Mouse (Mus musculus) liver, embryonic 14.5 days (tissue): ENCODE measurements around the gene Psmb2. TPM values are rescaled to one million over a fixed set of nuclear protein-coding genes. Genes with fewer than 3 reads are reported as not detected.

Experiments used
- ATAC-seq: fragments of 200-750 bp; cut with Nextera tagmentation; 2 replicates; pipeline ENCODE4 v1.8.0; 2017; ENCODE audit warnings: moderate number of reproducible peaks, mild to moderate bottlenecking, moderate library complexity; ENCODE audit not compliant: insufficient read depth
- DNase-seq, 3 experiments: peaks; one replicate each; pipeline ENCODE4 v3.0.0-alpha.2; 2012 to 2013; ENCODE audit warnings: low read depth in 3 of 3, low spot score in 3 of 3
- H3K27ac ChIP-seq: fragments of 300-500 bp; sonication (generic); 2 replicates; pipeline ENCODE4 v1.5.1; 2014; ENCODE audit warnings: moderate library complexity, mild to moderate bottlenecking, control low read depth, inconsistent platforms
- H3K27me3 ChIP-seq: fragments of 300-500 bp; sonication (generic); 2 replicates; pipeline ENCODE4 v1.6.1; 2014; ENCODE audit warnings: mild to moderate bottlenecking, low read length, moderate library complexity; ENCODE audit not compliant: control insufficient read depth, insufficient read depth
- H3K36me3 ChIP-seq: fragments of 300-500 bp; sonication (generic); replicated peaks from 2 replicates; pipeline ENCODE4 v1.6.1; 2014; ENCODE audit warnings: low read depth; ENCODE audit not compliant: control insufficient read depth, insufficient read depth
- H3K4me1 ChIP-seq, 2 experiments: fragments of 200-500 bp in 1 of 2; fragments of 300-500 bp in 1 of 2; sonication (generic) in 1 of 2; replicated peaks; 2 replicates each; pipeline ENCODE4 v1.6.1; 2012 to 2014; ENCODE audit warnings: antibody characterized with exemption in 1 of 2, inconsistent platforms in 1 of 2, low read length in 1 of 2; ENCODE audit not compliant: control insufficient read depth in 2 of 2, insufficient read depth in 2 of 2
- H3K4me2 ChIP-seq: fragments of 300-500 bp; sonication (generic); 2 replicates; pipeline ENCODE4 v1.6.1; 2014; ENCODE audit warnings: low read depth, mild to moderate bottlenecking, control low read depth, moderate library complexity
- H3K4me3 ChIP-seq, 2 experiments: fragments of 200-500 bp in 1 of 2; fragments of 300-500 bp in 1 of 2; sonication (generic) in 1 of 2; 2 replicates each; pipeline ENCODE4 v1.5.1; 2012 to 2014; ENCODE audit warnings: low read depth in 2 of 2, low read length in 2 of 2, mild to moderate bottlenecking in 2 of 2, control low read depth in 1 of 2, inconsistent platforms in 1 of 2, moderate library complexity in 1 of 2; ENCODE audit not compliant: insufficient read depth in 1 of 2
- H3K9ac ChIP-seq: fragments of 300-500 bp; sonication (generic); replicated peaks from 2 replicates; pipeline ENCODE4 v1.6.1; 2014; ENCODE audit warnings: mild to moderate bottlenecking, control low read depth, moderate library complexity
- H3K9me3 ChIP-seq: fragments of 300-500 bp; sonication (generic); 2 replicates; pipeline ENCODE4 v1.6.1; 2016; ENCODE audit warnings: low read length, mixed read lengths; ENCODE audit not compliant: control insufficient read depth
- CTCF ChIP-seq: IDR thresholded peaks from 2 replicates; pipeline ENCODE4 v1.5.1; 2016; ENCODE audit warnings: antibody characterized with exemption, low read depth, control low read depth
- EP300 ChIP-seq: IDR thresholded peaks from 2 replicates; pipeline ENCODE4 v1.6.1; 2016; ENCODE audit warnings: antibody characterized with exemption, low read depth
- WGBS: fragments of 180-500 bp; shearing (Covaris S2); extraction: QIAGEN DNeasy Blood & Tissue Kit; methylation state at CpG from one replicate; pipeline ENCODE4 v1.1.7; 2014; ENCODE audit not compliant: insufficient replicate concordance; 5-methylcytosine and 5-hydroxymethylcytosine counted together
- polyA plus RNA-seq, 2 experiments: library from polyadenylated mRNA; depleted of rRNA in 1 of 2; stranded (reverse) in 1 of 2; unstranded in 1 of 2; fragments of >200 nt; fragmentation: Nextera tagmentation in 1 of 2; extraction: Ambion mirVana in 1 of 2; gene quantifications; 2 replicates each; pipeline versions ENCODE4 v1.2.1 to v1.2.3; 2012 to 2014

Gene Psmb2
- polyA plus RNA-seq, 2 experiments, result 129 to 298 TPM

DNA sequence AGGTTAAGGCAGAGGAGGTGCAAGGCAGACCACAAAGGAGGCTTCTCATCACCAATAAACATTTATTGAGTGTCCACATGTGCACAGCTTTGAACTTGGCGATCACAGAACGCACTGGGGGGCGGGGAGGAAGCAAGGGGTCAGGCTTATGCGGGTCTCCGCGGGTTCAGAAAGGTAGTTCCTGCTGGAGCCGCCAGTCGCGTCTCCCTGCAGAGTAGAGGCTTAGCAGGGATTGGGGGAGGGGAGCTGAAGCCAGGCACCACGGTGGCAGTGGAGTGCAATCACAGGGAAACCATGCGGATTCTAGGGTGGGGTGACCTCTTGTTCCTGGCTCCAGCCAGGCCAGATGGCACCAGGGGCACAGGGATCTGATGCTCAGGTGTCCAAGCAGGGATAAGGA lies 66.3 kb downstream of the Psmb2 start:
- Histone ChIP-seq H3K36me3 (no peaks in the 10 kb centered on the region; the same call in none of the 2 replicates), H3K4me3 (no peak overlapping the region), H3K9ac (no peak overlapping the region), H3K27ac (no peak overlapping the region), H3K27me3 (peaks cover under 1% of the 10 kb centered on the region), H3K4me2 (no peak overlapping the region), H3K9me3 (no peaks in the 10 kb centered on the region), H3K4me1 (no peaks in the 10 kb centered on the region)
- no peak for DNase-seq
- WGBS, result 41% methylated on average over 11 of the region's 11 CpGs
- no peak for ATAC-seq
- no peak for TF ChIP-seq CTCF
- TF ChIP-seq EP300, result no peak

DNA sequence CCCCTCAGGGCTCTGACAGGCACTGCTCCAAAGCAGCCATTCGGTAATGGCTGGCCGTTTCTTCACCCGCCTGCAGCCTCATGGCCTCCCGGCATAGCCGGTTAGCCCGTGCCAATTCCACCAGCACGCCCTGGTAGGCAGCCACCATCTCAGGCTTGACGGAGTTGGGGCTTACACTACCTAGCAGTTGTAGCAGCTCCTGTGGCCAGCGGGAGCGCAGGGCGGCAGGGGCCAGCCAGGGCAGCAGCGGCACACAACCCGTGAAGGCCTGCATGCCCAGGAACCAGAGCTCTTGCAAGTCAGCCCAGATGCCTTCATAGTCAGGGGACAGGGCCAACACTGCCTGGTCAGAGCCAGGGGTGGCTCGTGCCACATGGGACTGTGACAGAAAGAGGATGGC lies 67.4 kb downstream of the Psmb2 start:
- DNase-seq (no peak), ATAC-seq (no peak)
- Histone ChIP-seq H3K27me3 (no peaks in the 10 kb centered on the region), H3K36me3 (no peaks in the 10 kb centered on the region; the same call in none of the 2 replicates), H3K4me3 (no peak overlapping the region), H3K27ac (no peak overlapping the region), H3K4me2 (no peak overlapping the region), H3K9me3 (no peaks in the 10 kb centered on the region), H3K9ac (no peak overlapping the region), H3K4me1 (no peaks in the 10 kb centered on the region)
- 84% methylated on average over 14 of the region's 14 CpGs for WGBS
- TF ChIP-seq EP300 (no peak), CTCF (no peak)

DNA sequence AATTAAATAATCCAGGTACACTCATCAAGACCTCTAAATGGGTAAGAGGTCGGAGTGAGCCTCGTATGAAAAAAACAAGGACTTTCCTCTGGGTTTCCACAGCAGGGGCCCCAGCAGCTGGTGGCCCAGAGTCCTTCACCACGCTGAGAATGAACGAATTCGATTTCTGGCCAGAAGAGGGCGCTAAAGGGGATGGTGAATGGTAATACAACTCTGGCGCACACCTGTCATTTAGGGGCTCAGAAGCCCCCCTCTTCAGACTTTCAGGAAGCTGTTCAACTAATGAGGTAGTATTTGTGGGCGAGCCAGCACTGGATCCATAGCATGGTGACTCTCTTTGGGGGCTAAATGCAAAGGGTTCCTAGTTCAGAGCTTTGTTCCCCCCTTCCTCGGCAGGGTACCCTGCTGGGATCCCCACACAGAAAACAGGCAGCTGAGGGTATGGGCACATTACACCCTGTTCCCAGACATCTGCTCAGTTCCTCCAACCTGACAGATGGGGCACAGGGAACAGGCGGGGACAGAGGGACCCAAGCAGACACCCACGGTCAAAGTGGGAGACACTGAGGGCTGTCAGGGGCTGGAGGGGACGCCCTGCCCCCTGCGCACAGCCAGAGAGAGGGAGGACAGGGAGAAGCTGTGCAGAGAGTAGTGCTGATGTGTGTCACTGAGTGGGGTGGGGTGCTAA lies 68.2 kb downstream of the Psmb2 start:
- Histone ChIP-seq H3K4me1 (no peaks in the 10 kb centered on the region), H3K9ac (no peak overlapping the region), H3K27ac (no peak overlapping the region), H3K36me3 (no peaks in the 10 kb centered on the region; the same call in none of the 2 replicates), H3K4me2 (no peak overlapping the region), H3K4me3 (no peak overlapping the region), H3K27me3 (no peaks in the 10 kb centered on the region), H3K9me3 (no peaks in the 10 kb centered on the region)
- ATAC-seq (0 out of 2 replicates have a peak, but pooled peaks have one; percentile 9), DNase-seq (peak in 1 of 3 experiments; percentile 32)
- WGBS, result 41% methylated on average over 13 of the region's 13 CpGs
- TF ChIP-seq CTCF (peak; percentile 77), EP300 (no peak)

DNA sequence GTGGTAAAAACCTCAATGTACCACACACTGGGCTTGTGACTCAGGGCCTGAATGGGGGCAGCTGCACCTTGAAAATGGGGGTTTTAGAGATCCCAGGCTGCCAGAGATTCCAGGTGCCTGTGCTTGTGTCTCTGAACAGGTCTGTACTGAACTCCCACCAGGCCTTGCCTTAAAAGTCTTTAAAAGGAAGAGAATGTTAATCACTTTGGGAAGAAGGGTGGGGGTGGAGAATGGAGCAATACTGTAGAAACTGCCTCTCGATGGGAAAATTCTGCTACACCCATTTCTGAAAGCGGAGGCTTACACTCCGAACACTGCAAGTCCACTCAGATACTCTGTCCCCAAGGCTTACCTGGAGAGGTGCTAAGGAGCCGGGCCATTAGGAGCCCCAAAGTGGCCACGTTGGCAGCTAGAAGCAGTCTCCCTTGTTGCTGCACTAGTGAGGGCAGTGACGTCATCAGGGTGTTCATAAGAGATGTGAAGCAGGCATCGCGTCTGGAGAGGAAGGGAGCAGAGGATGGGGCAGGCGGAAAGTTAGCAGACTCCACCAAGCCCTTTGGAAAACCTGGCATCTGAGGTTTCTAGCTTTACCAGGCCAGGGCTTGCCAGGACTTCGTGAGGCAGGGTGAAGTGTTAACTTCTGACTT lies 68.9 kb downstream of the Psmb2 start:
- Histone ChIP-seq H3K9me3 (no peaks in the 10 kb centered on the region), H3K4me3 (no peak overlapping the region), H3K27ac (no peak overlapping the region), H3K4me1 (no peaks in the 10 kb centered on the region), H3K4me2 (no peak overlapping the region), H3K27me3 (no peaks in the 10 kb centered on the region), H3K36me3 (no peaks in the 10 kb centered on the region; the same call in none of the 2 replicates), H3K9ac (no peak overlapping the region)
- TF ChIP-seq EP300, result no peak
- no peak for TF ChIP-seq CTCF
- 75% methylated on average over 10 of the region's 10 CpGs for WGBS
- ATAC-seq, result no peak
- DNase-seq, result no peak

DNA sequence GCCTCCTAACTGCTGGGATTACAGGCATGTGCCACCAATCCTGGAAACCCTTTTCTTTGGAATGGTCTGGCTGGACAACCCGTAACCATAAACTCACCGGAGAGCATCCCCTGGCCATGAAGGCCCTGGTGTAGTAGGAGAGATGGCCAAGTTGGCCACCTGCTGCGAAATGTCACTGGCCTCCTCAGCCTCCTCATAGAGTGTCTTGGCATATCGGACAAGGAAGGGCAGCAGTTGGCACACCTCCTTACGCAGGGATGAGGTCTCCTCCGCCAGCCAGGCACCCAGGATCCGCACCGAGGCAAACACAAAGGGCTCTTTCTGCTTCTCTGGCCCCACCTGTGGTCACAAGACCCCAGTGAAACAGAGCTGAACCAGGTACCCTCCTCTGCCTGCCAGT lies 71.0 kb downstream of the Psmb2 start:
- DNase-seq (no peak), ATAC-seq (no peak)
- no peaks in the 10 kb centered on the region for H3K27me3 ChIP-seq
- no peak overlapping the region for H3K9ac ChIP-seq
- H3K9me3 ChIP-seq, result no peaks in the 10 kb centered on the region
- peaks cover 0 to 4% of the 10 kb centered on the region in 2 experiments; a peak in 2 of 4 replicates for H3K4me1 ChIP-seq
- no peak overlapping the region for H3K27ac ChIP-seq
- no peak for TF ChIP-seq CTCF
- TF ChIP-seq EP300, result no peak
- WGBS, result 86% methylated on average over 8 of the region's 8 CpGs
- H3K4me2 ChIP-seq, result no peak overlapping the region
- H3K4me3 ChIP-seq, result no peak overlapping the region
- H3K36me3 ChIP-seq, result no peaks in the 10 kb centered on the region; the same call in none of the 2 replicates
